Comparison of ENCODE assay signal across 18 mouse cellular contexts in the genomic region with DNA sequence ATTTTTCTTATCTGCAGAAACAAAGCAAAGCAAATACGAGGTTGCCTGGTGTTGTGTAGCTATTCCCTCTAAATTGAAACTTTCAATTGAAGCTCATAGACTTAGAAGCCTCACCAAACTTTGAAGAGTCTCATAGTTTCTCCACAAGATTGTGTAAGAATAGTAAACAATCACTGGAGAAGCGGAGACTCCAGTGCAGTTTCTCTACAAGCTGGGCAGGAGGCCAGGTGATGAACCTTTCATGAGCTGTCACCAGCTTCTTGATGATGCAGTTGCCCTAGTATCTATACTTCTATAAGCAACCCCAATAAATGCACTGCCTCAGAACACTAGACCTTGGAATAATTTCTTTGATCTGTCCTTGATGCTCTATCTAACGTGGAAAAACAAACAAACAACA. TPM values are rescaled to one million over a fixed set of nuclear protein-coding genes. Genes with fewer than 3 reads are reported as not detected.
DNase-seq lines count a peak whose midpoint lies in the region; TF ChIP-seq lines count a peak whose summit lies in the region.
"Had no signal": no experiment of that assay in that cellular context is flagged by ENCODE, and none has a peak within 500 bp of the region (broad histone marks: within the 10 kb centered on the region; RNA-seq: fewer than 3 reads in every experiment).

No protein-coding gene starts in this region.

- TF ChIP-seq CTCF in layer of hippocampus, adult 2 months (conservative IDR thresholded peaks at IDR 0.05) = no peak

- no peak overlapping the region for H3K27ac ChIP-seq in heart, embryonic 10.5 days
- no peak overlapping the region for H3K27ac ChIP-seq in layer of hippocampus, adult 2 months
- H3K27ac ChIP-seq: forebrain, embryonic 13.5 days; left cerebral cortex, adult 2 months; limb, embryonic 10.5 days; liver, embryonic 14.5 days; midbrain, embryonic 15.5 days; stomach, embryonic 15.5 days had no signal

- WGBS in heart, embryonic 10.5 days = 77% methylated on average over 3 of the region's 3 CpGs

- no peak overlapping the region for H3K4me3 ChIP-seq in heart, embryonic 10.5 days
- H3K4me3 ChIP-seq in layer of hippocampus, adult 2 months = no peak overlapping the region
- H3K4me3 ChIP-seq: forebrain, embryonic 13.5 days; left cerebral cortex, adult 2 months; limb, embryonic 10.5 days; midbrain, embryonic 15.5 days; stomach, embryonic 15.5 days had no signal

- H3K4me1 ChIP-seq in heart, embryonic 10.5 days = no peaks in the 10 kb centered on the region
- H3K4me1 ChIP-seq: forebrain, embryonic 13.5 days; limb, embryonic 10.5 days; midbrain, embryonic 15.5 days; stomach, embryonic 15.5 days had no signal

- H3K27me3 ChIP-seq in heart, embryonic 10.5 days (ENCODE audit: insufficient read depth, poor library complexity, severe bottlenecking) = no peaks in the 10 kb centered on the region
- H3K27me3 ChIP-seq: forebrain, embryonic 13.5 days; midbrain, embryonic 15.5 days; stomach, embryonic 15.5 days had no signal

- peaks cover 7% of the 10 kb centered on the region for H3K36me3 ChIP-seq in heart, embryonic 10.5 days
- H3K36me3 ChIP-seq: stomach, embryonic 15.5 days had no signal

- peak; percentile 14 for DNase-seq in heart, postnatal 4 days
- DNase-seq in heart, embryonic 10.5 days (ENCODE audit: low spot score) = no peak
- DNase-seq in urinary bladder, postnatal 14 days (ENCODE audit: low spot score) = peak; percentile 42
- DNase-seq in urinary bladder, postnatal 4 days (ENCODE audit: low spot score in 2 of 2) = no peak
- peak; percentile 8 for DNase-seq in brain, adult 2 months (ENCODE audit: low read depth, low spot score)
- DNase-seq in lung, postnatal 4 days = peak; percentile 26 to 45
- DNase-seq in layer of hippocampus, adult 2 months (ENCODE audit: low spot score in 2 of 2) = no peak
- no peak for DNase-seq in layer of hippocampus, adult 9-10 months (ENCODE audit: low spot score)
- DNase-seq: heart, adult 11 months; kidney, adult 2 months; right cerebral cortex, adult 18-20 months; thymus, adult 2 months had no signal

- no peaks in the 10 kb centered on the region for H3K9me3 ChIP-seq in heart, embryonic 10.5 days
- H3K9me3 ChIP-seq: forebrain, embryonic 13.5 days; limb, embryonic 10.5 days; midbrain, embryonic 15.5 days; stomach, embryonic 15.5 days had no signal

RNA-seq across cellular contexts. Expression of a gene that starts 49.5 kb away (rescaled TPM):
- 10 to 100 TPM; 82.6 to 85.9 TPM for total RNA-seq in heart, postnatal 4 days (2021)
- polyA plus RNA-seq in heart, embryonic 10.5 days (2016; fragmentation: Nextera tagmentation; extraction: Ambion mirVana) = 9.7 and 11.2 TPM in 2 replicates
- total RNA-seq in layer of hippocampus, adult 2 months (2021) = 10 to 100 TPM; 43.0 to 43.7 TPM

Comparison
In these comparisons a context has a peak if more than half of its experiments do, and no peak if none do; other contexts are left out.
1. DNase-seq: peak in heart, postnatal 4 days (single experiment), urinary bladder, postnatal 14 days (single experiment), brain, adult 2 months (single experiment) and lung, postnatal 4 days (2 of 2); none in heart, embryonic 10.5 days (single experiment), urinary bladder, postnatal 4 days (0 of 2), layer of hippocampus, adult 2 months (0 of 2) and layer of hippocampus, adult 9-10 months (single experiment).